Mouse (Mus musculus): Measurements from ENCODE around the gene Batf3.
"Not testable (repeated sequence)": the region's sequence is repeated elsewhere in the genome, so short reads cannot be mapped to it uniquely, and the experiment has no call there.

Gene Batf3

GRCm38 (mm10) chr1:191131692-191132091 is 34.0 kb downstream of the Batf3 start:
- no peak for DNase-seq (ENCODE audit: low spot score in 2 of 2)

DNA sequence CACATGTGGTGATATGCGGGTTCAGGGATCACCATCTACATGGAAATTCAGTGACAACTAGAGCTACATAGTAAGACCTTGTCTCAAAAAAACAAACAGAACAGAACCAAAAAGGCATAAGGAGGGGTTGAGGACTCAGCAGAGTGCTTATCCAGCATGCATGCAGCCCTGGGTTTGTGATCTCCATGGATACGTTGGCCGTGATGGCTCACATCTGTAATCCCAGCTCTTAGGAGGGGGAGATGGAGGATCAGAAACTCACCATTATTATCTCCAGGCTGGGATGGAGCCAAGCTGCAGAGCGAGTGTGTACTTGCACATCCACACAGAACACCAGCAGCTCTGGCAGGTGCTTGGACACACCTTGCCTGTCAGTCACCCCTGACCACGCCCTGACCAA is 34.6 kb downstream of the Batf3 start:
- DNase-seq (ENCODE audit: low spot score in 2 of 2): no peak

GRCm38 (mm10) chr1:191132934-191133333 is 35.3 kb downstream of the Batf3 start:
- no peak for DNase-seq (ENCODE audit: low spot score in 2 of 2)

DNA sequence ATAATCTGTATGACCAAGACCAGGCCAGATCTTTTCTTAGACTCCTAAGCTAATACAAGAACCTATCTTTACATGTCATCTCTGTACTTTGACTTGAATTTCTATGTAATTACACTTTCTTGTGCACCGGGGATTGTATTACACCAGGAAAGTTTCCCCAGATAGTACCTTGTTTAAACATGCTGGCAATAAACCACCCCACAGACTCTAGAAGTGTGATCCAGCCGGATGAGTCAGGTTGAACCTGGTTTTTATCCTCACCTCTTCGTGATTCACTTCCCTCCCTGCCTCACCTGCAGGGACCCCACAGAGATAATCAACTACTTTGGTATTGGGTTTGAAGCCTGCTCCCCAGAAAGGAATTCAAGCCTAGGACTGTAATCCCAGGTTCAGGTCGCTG is 37.8 kb downstream of the Batf3 start:
- DNase-seq (ENCODE audit: low spot score in 2 of 2): no peak

DNA sequence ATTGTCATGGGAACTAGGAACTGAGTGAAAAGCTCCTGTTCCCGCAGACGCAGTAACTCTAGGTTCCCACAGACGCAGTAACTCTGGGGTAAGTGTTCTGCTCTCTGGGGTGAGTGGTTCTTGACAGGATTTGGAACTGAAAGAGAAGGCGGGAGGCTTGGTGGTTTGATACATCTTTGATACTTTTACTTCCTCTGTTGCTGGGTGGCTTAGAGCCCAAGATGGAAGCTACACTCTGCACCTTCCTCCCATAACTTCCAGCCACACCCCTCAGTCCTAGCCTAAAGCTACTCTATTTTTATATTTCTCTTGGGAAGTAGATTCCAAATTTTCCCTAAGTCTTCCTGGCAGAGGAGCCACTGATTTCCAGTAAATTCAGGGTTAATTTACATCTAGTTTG is 40.8 kb downstream of the Batf3 start:
- DNase-seq (ENCODE audit: low spot score in 2 of 2): no peak

GRCm38 (mm10) chr1:191138874-191139495 is 41.3 kb downstream of the Batf3 start:
- DNase-seq (ENCODE audit: low spot score in 2 of 2): no peak

DNA sequence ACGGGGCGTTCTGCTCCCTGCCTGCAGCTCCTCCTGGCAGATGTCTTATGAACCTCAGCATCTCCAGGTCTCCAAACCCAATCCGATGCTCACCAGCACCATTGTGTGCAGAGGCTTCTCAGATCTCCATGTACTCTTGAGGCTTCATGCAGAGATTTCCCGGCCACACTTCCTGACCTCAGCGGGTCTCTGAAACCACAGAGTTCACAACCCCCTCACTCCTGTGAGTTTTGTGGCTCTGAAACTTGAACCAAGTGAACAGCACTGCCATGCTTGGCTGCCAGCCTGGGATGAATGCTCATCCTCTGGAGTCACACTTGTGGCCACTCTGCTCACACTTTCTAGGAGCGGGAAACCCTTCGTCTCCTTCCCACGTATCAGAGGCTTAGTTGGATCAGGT is 43.3 kb downstream of the Batf3 start:
- DNase-seq (ENCODE audit: low spot score in 2 of 2): no peak

- DNase-seq (ENCODE audit: low spot score in 2 of 2): not testable (repeated sequence)
These were observed 51.8 kb downstream of the Batf3 start for GRCm38 (mm10) chr1:191149489-191149888.

DNA sequence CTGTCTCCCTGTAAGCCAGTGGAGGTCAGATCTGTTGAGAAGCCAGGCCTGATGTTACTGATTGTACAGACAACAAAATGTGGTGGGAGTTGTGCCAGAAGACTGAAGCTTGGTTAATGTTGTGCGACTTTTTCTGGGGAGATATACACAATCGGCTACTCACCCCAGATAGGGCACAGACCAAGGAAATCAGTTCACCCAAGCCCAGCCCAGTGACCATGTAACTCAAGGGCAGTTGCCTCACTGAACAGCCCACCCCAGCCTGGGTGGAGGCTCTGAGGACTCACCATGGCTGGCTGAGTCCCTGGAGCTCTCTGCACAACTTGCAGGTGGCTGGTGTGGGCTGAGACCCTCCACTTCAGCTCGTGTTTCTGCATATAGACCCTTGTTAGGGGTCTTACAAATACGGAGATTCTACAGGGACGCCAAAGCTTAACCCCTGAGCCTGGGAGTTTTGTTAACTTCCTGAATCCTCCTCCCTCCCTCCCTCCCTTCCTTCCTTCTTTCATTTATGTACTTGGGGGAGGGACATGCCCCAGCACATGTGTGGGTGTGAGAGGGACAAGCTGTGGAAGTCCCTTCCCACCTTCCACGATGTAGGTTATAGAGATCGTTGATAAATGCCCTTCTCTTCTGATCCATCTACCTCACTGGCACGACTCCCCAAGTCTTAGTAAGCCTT is 53.4 kb downstream of the Batf3 start:
- no peak for DNase-seq (ENCODE audit: low spot score in 2 of 2)

- peak in 1 of 2 experiments; percentile 27 for DNase-seq (ENCODE audit: low spot score in 2 of 2)
These were observed 55.4 kb downstream of the Batf3 start for GRCm38 (mm10) chr1:191153052-191153451.

- no peak for DNase-seq (ENCODE audit: low spot score in 2 of 2)
These were observed 56.7 kb downstream of the Batf3 start for GRCm38 (mm10) chr1:191154314-191154713.
